Mouse (Mus musculus) lung, adult 2 months (tissue): Measurements from ENCODE around the gene Lhfpl3.

ENCODE experiments used
- CTCF ChIP-seq: fragments of 200-500 bp; IDR thresholded peaks from 2 replicates; pipeline ENCODE4 v1.5.1; 2011; ENCODE audit warnings: mild to moderate bottlenecking, low read length, control low read depth; ENCODE audit not compliant: insufficient read depth
- POLR2A ChIP-seq: fragments of 200-500 bp; IDR thresholded peaks from 2 replicates; pipeline ENCODE4 v1.6.1; 2011; ENCODE audit warnings: low read depth, mild to moderate bottlenecking, control low read depth, low read length, borderline replicate concordance; ENCODE audit errors: extremely low read depth

GRCm38 (mm10) chr5:22897656-22898289 lies 151.9 kb downstream of the Lhfpl3 start:
- no peak for TF ChIP-seq POLR2A
- TF ChIP-seq CTCF: no peak
